Mouse (Mus musculus) MEL (cell line): ENCODE results near the gene Sh3d19. TPM values are rescaled to one million over a fixed set of nuclear protein-coding genes. Genes with fewer than 3 reads are reported as not detected.

Source experiments
- polyA plus RNA-seq, 2 experiments: library from polyadenylated mRNA; stranded (reverse) in 1 of 2; unstranded in 1 of 2; fragments of >175 nt in 1 of 2; fragments of >200 nt in 1 of 2; gene quantifications; 2 replicates each; pipeline versions ENCODE4 v1.2.1 to v1.2.4; 2012; ENCODE audit warnings: low replicate concordance in 2 of 2, low read depth in 1 of 2; ENCODE audit not compliant: insufficient read length in 2 of 2, insufficient read depth in 1 of 2, missing spikeins in 1 of 2
- total RNA-seq: library from RNA; depleted of rRNA; stranded (reverse); fragments of 300-350 nt; gene quantifications from 2 replicates; pipeline ENCODE4 v1.2.3, GENCODE M21; 2012; rRNA removed

The Sh3d19 gene
- total and polyA plus RNA-seq, 3 experiments = 2.2 to 4.8 TPM; not detected in 1

Other genes with a start within 250 kb of the Sh3d19 start
- gene Fam160a1, start 153.8 kb upstream of the Sh3d19 start, total RNA-seq = not detected in 2 replicates
- gene Fam160a1, start 153.8 kb upstream of the Sh3d19 start, polyA plus RNA-seq = not detected
- not detected in 2 replicates for gene Glt28d2, start 83.6 kb upstream of the Sh3d19 start, total RNA-seq
- gene Glt28d2, start 83.6 kb upstream of the Sh3d19 start, polyA plus RNA-seq = not detected
- 0.10 TPM in 1 of 2 replicates, not detected in the other for gene Gm37240, start 83.6 kb upstream of the Sh3d19 start, total RNA-seq
- under 1 TPM in 1 of 2 experiments, not detected in 1; 0.04 TPM for gene Gm37240, start 83.6 kb upstream of the Sh3d19 start, polyA plus RNA-seq
- not detected in 2 replicates for gene Prss48, start 31.4 kb downstream of the Sh3d19 start, total RNA-seq
- not detected for gene Prss48, start 31.4 kb downstream of the Sh3d19 start, polyA plus RNA-seq
- 2,397 and 2,507 TPM in 2 replicates for gene Rps3a1, start 171.6 kb downstream of the Sh3d19 start, total RNA-seq
- gene Rps3a1, start 171.6 kb downstream of the Sh3d19 start, polyA plus RNA-seq = 1,000 to 10,000 TPM in 1 of 2 experiments, not detected in 1; 1,198 TPM